Mouse (Mus musculus): ENCODE measurements around the gene Agap2.
"Not testable (repeated sequence)": the region's sequence is repeated elsewhere in the genome, so short reads cannot be mapped to it uniquely, and the experiment has no call there.

Agap2 gene

DNA sequence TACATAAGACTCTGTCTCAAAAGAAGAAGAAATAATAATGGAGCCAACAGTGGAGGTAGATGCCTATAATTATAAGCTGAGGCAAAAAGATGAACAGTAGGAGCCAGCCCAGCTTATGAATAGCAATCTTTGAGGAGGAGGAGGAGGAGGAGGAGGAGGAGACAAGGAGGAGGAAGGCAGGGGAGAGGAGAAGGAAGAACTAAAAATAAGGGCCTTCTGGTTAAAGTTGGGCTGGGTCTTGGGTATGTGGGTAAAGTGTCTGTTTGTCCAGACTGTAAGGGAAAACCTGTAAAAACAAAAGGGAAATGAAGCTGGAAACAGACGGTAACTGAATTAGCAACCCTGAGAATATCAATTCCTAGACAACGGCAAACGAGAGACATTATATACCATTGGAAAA lies 46.9 kb downstream of the Agap2 start:
- in situ Hi-C loops (cut with MboI; ENCODE audit: low pct_unique_long_range_greater_than_20kb in 1 of 2, low sequenced_read_pairs in 2 of 2, unreplicated experiment in 1 of 2): loop anchor here in 1 of 2 experiments (10.0 kb wide), 2 partner anchors 53 to 213 kb away; no protein-coding TSS in a partner anchor

DNA sequence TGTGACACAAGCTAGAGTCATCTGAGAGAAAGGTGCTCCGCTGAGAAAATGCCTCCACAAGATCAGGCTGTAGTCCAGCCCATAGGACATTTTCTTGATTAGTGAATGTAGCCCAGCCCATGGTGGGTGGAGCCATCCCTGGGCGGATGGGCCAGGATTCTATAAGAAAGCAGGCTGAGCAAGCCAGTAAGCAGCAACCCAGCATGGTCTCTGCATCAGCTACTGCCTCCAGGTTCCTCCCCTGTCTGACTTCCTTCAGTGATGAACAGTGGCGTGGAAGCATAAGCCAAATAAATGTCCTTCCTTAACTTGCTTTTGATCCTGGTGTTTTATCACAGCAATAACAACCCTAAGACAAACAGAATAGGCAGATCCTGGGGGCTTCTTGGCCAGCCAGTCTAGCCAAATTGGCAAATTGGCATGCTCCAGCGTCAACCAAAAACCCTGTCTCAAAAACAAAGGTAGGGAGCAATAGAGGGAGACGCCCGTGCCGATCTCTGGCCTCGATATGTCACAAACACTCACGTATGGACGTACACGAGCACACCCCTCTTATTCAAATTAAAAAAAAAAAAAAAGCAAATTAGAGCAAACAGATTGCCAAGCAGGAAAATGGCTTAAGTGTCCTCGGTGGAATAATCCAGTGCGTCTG lies 47.8 kb downstream of the Agap2 start:
- in situ Hi-C loops (cut with MboI; ENCODE audit: low pct_unique_long_range_greater_than_20kb in 1 of 2, low sequenced_read_pairs in 2 of 2, unreplicated experiment in 1 of 2): loop anchor here in 1 of 2 experiments (10.0 kb wide), 2 partner anchors 52 to 212 kb away; no protein-coding TSS in a partner anchor

DNA sequence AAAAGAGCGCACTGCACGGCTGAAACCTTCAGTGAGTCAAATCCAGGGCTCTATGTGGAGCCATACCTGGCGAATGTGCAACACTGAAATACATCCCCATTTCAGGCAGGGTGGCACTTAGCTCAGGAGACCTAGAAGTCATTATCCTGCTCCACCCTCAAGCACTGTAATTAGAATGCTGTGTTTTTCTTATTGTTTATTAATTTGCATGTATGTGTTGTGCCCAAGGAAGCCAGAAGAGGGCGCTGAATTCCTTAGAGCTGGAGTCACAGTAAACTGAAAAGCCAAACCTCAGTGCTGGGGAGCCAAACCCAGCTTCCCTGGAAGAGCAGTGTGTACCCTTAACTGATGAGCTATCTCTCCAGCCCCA lies 48.3 kb downstream of the Agap2 start:
- in situ Hi-C loops (cut with MboI; ENCODE audit: low pct_unique_long_range_greater_than_20kb in 1 of 2, low sequenced_read_pairs in 2 of 2, unreplicated experiment in 1 of 2): loop anchor here in 1 of 2 experiments (10.0 kb wide), 2 partner anchors 51 to 211 kb away; no protein-coding TSS in a partner anchor

DNA sequence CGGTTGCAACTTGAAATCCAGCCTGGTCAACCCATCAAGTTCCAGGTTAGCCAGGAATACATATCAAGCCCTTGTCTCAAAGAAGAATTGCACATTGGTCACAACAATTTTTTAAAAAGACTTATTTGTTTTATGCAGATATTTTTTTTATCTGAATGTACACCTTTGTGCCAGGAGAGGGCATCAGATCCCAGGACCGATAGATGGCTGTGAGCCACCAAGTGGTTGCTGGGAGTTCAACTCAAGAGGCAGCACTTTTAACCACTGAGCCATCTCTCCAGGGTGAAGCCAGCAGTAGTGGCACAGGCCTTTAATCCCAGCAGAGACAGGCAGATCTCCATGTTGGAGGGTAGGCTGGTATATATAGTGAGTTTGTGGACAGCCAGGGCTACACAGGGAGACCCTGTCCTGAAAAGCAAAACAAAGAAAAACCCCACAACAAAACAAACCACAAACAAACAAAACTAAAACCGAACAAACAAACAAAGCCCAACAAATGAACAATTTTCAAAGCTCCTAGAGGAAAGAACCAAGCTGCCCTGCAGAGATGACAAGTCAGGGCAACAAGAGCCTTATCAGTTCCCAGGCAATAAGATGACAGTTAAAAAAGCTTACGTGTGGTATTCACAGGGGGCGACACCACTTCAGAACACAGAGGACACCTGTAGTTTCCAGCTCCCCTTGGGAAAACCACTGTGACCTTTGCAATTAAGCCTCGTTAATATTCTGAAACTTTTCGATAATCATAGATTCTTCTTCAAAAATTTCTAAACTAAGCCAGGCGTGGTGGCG lies 50.3 kb downstream of the Agap2 start:
- in situ Hi-C loops (cut with MboI; ENCODE audit: low pct_unique_long_range_greater_than_20kb in 1 of 2, low sequenced_read_pairs in 2 of 2, unreplicated experiment in 1 of 2): loop anchor here in 1 of 2 experiments (10.0 kb wide), 2 partner anchors 49 to 209 kb away; no protein-coding TSS in a partner anchor

GRCm38 (mm10) chr10:127126579-127126978 lies 51.5 kb downstream of the Agap2 start:
- in situ Hi-C loops (cut with MboI; ENCODE audit: low pct_unique_long_range_greater_than_20kb in 1 of 2, low sequenced_read_pairs in 2 of 2, unreplicated experiment in 1 of 2): loop anchor here in 1 of 2 experiments (10.0 kb wide), 2 partner anchors 48 to 208 kb away; no protein-coding TSS in a partner anchor

- in situ Hi-C loops (cut with MboI; ENCODE audit: low pct_unique_long_range_greater_than_20kb in 1 of 2, low sequenced_read_pairs in 2 of 2, unreplicated experiment in 1 of 2): loop anchor here in 1 of 2 experiments (10.0 kb wide), 2 partner anchors 47 to 207 kb away; no protein-coding TSS in a partner anchor
These were observed 52.7 kb downstream of the Agap2 start for GRCm38 (mm10) chr10:127127711-127128279.

DNA sequence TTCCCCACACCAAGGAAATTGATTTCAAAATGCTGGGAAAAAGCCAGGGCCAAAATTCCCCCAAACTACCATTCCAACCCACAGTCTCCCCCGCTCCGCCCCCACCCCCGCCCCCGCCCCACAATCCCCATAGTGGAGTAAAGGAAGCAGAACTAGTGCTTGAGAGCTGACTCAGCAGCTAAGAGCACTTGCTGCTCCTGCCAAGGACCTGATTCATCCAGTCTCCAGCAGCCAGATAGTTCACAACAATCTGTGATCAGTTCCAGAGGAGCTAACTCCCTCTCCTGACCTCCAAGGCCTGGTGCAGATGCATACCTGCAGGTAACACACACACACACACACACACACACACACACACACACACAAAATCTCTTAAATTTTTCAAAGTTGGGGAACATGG lies 54.3 kb downstream of the Agap2 start:
- in situ Hi-C loops (cut with MboI; ENCODE audit: low pct_unique_long_range_greater_than_20kb in 1 of 2, low sequenced_read_pairs in 2 of 2, unreplicated experiment in 1 of 2): loop anchor here in 1 of 2 experiments (10.0 kb wide), 2 partner anchors 45 to 205 kb away; no protein-coding TSS in a partner anchor

GRCm38 (mm10) chr10:127132469-127132868 lies 57.4 kb downstream of the Agap2 start:
- in situ Hi-C loops (cut with MboI; ENCODE audit: low pct_unique_long_range_greater_than_20kb in 1 of 2, low sequenced_read_pairs in 2 of 2, unreplicated experiment in 1 of 2): no loop called here

DNA sequence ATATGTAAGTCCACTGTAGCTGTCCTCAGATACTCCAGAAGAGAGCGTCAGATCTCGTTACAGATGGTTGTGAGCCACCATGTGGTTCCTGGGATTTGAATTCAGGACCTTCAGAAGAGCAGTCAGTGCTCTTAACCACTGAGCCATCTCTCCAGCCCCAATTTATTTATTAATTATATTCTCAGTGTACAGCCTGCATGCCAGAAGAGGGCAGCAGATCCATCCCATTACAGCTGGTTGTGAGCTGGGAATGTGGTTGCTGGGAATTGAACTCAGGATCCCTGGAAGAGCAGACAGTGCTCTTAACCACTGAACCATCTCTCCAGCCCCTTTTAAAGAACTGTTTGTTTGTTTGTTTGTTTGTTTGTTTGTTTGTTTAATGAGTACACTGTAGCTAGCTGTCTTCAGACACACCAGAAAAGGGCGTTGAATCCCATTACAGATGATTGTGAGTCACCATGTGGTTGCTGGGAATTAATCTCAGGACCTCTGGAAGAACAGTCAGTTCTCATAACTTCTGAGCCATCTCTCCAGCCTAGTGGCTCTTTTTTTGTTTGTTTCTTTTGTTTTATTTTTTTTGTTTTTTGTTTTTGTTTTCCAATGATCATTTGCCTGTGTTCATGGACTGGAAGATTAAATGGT lies 59.4 kb downstream of the Agap2 start:
- in situ Hi-C loops (cut with MboI; ENCODE audit: low pct_unique_long_range_greater_than_20kb in 1 of 2, low sequenced_read_pairs in 2 of 2, unreplicated experiment in 1 of 2): not testable (repeated sequence)

DNA sequence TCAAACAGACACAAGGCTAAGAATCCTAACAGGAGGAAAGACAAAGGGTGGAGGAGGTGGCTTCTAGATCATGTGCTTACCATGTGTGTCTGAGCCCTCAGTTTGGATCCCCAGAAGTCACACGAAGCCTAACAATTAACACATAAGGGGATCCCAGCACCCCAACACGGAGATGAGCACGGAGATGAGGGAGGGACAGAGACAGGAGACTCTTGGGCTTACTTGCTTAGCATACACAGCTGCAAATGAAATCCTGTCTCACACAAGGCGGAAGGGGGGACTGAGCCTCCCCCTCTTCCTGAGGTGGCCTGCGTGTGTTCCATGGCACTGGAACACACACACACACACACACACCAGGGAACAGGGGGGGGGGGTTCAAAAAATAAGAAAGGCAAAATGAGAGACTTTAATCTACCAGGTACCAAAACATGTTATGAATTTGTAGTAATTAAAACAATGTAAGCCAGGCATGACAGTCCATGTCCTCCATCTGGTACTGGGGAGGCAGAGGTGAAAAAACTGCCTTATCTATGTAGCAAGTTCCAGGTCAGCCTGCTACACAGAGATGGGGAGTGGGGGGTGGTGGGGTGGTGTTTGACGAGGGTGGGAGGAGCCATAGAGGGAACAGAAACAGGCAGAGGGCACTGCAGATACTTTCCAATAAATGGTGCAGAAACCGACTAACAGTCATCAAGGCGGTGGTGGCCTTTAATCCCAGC lies 60.2 kb downstream of the Agap2 start:
- in situ Hi-C loops (cut with MboI; ENCODE audit: low pct_unique_long_range_greater_than_20kb in 1 of 2, low sequenced_read_pairs in 2 of 2, unreplicated experiment in 1 of 2): no loop called here

DNA sequence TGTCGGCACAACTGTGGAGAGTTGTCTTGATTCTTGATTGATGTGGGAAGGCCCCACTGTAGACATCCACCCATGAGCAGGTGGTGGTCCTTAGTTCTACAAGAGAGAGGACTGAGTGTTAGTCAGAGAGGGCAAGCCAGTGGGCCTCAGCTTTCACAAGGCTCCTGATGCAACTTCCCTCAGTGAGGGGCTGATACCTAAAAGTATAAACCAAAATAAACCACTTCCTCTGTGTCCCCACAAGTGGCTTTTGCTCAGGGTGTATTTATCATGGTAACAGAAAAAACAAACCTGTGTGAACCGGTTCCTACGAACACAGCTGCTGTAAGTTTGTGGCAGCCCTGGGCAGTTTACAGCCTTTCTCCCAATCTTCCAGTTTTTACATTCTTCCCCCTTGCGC lies 61.4 kb downstream of the Agap2 start:
- in situ Hi-C loops (cut with MboI; ENCODE audit: low pct_unique_long_range_greater_than_20kb in 1 of 2, low sequenced_read_pairs in 2 of 2, unreplicated experiment in 1 of 2): no loop called here

DNA sequence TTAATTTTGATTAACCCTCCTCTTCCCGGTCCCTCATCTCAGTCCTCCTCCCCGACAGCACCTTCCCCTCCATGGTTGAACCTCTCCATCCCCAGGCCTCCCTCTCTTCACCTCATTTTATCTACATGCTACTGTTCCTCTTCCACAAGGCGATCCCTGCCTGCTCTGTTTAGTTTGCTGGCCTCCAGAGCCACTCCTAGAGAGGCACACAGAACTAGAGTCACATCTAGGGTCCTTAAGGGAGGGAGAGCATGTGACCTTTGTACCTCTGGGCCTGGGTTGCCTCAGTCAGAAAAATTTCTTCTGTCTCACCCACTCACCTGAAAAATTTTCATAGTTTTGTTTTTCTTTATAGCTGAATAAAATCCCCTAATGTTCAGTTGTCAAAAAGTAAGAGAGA lies 62.8 kb downstream of the Agap2 start:
- in situ Hi-C loops (cut with MboI; ENCODE audit: low pct_unique_long_range_greater_than_20kb in 1 of 2, low sequenced_read_pairs in 2 of 2, unreplicated experiment in 1 of 2): no loop called here

- in situ Hi-C loops (cut with MboI; ENCODE audit: low pct_unique_long_range_greater_than_20kb in 1 of 2, low sequenced_read_pairs in 2 of 2, unreplicated experiment in 1 of 2): no loop called here
These were observed 63.5 kb downstream of the Agap2 start for GRCm38 (mm10) chr10:127138328-127139141.

DNA sequence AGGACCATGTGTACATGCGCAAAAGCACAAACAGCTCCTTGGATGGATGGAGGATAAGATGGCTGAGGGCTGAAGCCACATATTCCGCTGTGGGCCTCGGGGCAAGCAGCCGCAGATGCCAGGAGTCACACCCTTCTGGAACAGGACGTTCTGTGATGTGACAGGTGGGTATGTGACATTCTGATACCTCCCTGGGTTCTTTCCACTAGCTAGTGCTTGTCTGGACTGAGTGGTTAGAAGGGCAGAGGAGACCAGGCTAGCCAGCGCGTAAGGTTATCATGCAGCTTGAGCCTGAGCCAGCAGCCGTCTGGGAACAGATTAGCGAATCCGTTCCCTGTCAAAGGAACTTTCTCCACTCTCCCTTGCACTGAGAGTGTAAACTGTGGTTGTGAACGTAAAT lies 65.9 kb downstream of the Agap2 start:
- in situ Hi-C loops (cut with MboI; ENCODE audit: low pct_unique_long_range_greater_than_20kb in 1 of 2, low sequenced_read_pairs in 2 of 2, unreplicated experiment in 1 of 2): no loop called here

DNA sequence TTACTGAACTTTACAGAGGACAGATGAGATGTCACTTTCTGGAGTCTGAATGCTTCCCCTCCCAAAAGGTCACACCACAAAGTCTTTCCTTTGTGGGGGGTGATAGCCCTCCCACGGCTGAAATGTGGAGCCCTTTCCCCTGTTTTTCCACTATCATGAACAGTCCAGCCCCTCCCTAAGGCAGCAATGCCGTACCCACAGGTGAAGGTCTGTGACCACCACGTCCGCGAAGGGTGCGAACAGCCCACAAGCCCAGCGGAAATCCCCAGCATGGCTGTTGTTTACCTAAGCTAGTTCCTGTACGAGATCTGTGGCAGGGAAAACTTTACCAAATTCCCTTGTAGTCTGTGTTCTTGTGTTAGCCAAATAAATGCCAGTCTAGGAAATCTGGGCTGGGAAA lies 66.4 kb downstream of the Agap2 start:
- in situ Hi-C loops (cut with MboI; ENCODE audit: low pct_unique_long_range_greater_than_20kb in 1 of 2, low sequenced_read_pairs in 2 of 2, unreplicated experiment in 1 of 2): no loop called here
